Mouse (Mus musculus) stomach, postnatal 0 days (tissue): ENCODE measurements around the gene Tbata. TPM values are rescaled to one million over a fixed set of nuclear protein-coding genes. Genes with fewer than 3 reads are reported as not detected.

Source experiments
- ATAC-seq: fragments of 200-750 bp; cut with Nextera tagmentation; 2 replicates; pipeline ENCODE4 v1.8.0; 2017; ENCODE audit not compliant: low FRiP score, low TSS enrichment
- DNase-seq: peaks from one replicate; pipeline ENCODE4 v3.0.0-alpha.2; 2016; ENCODE audit warnings: low spot score
- H3K27ac ChIP-seq: fragments of 300-500 bp; sonication (generic); replicated peaks from 2 replicates; pipeline ENCODE4 v1.5.1; 2014; ENCODE audit warnings: mild to moderate bottlenecking, control low read depth
- H3K27me3 ChIP-seq: fragments of 300-500 bp; sonication (generic); 2 replicates; pipeline ENCODE4 v1.6.1; 2014; ENCODE audit warnings: low read length; ENCODE audit not compliant: control insufficient read depth, insufficient read depth
- H3K36me3 ChIP-seq: fragments of 300-500 bp; sonication (generic); 2 replicates; pipeline ENCODE4 v1.6.1; 2014; ENCODE audit warnings: low read length, mixed read lengths; ENCODE audit not compliant: control insufficient read depth, insufficient read depth
- H3K4me1 ChIP-seq: fragments of 300-500 bp; sonication (generic); replicated peaks from 2 replicates; pipeline ENCODE4 v1.6.1; 2014; ENCODE audit warnings: antibody characterized with exemption; ENCODE audit not compliant: control insufficient read depth, insufficient read depth
- H3K4me2 ChIP-seq: fragments of 300-500 bp; sonication (generic); replicated peaks from 2 replicates; pipeline ENCODE4 v1.6.1; 2014; ENCODE audit warnings: low read depth, mild to moderate bottlenecking, control low read depth, moderate library complexity
- H3K4me3 ChIP-seq: fragments of 300-500 bp; sonication (generic); 2 replicates; pipeline ENCODE4 v1.5.1; 2014; ENCODE audit warnings: low read depth, low read length, control low read depth
- H3K9ac ChIP-seq: fragments of 300-500 bp; sonication (generic); 2 replicates; pipeline ENCODE4 v1.6.1; 2014; ENCODE audit warnings: mild to moderate bottlenecking, low read length, control low read depth, mixed read lengths
- H3K9me3 ChIP-seq: fragments of 300-500 bp; sonication (generic); 2 replicates; pipeline ENCODE4 v1.6.1; 2016; ENCODE audit warnings: low read length; ENCODE audit not compliant: control insufficient read depth
- CTCF ChIP-seq: IDR thresholded peaks from 2 replicates; pipeline ENCODE4 v1.5.1; 2016; ENCODE audit warnings: antibody characterized with exemption, low read depth, mild to moderate bottlenecking, moderate library complexity
- EP300 ChIP-seq: optimal IDR thresholded peaks from 2 replicates; pipeline ENCODE3; 2016; ENCODE audit warnings: antibody characterized with exemption
- WGBS: fragments of 180-500 bp; shearing (Covaris S2); extraction: QIAGEN DNeasy Blood & Tissue Kit; methylation state at CpG from one replicate; pipeline ENCODE4 v1.1.7; 2014; 5-methylcytosine and 5-hydroxymethylcytosine counted together
- polyA plus RNA-seq: library from polyadenylated mRNA; unstranded; fragments of >200 nt; fragmentation: Nextera tagmentation; extraction: Ambion mirVana; gene quantifications from 2 replicates; pipeline ENCODE4 v1.2.1, GENCODE M21; 2015

Gene Tbata
- polyA plus RNA-seq, 1 experiment from 2014 or later, result 0.29 TPM

DNA sequence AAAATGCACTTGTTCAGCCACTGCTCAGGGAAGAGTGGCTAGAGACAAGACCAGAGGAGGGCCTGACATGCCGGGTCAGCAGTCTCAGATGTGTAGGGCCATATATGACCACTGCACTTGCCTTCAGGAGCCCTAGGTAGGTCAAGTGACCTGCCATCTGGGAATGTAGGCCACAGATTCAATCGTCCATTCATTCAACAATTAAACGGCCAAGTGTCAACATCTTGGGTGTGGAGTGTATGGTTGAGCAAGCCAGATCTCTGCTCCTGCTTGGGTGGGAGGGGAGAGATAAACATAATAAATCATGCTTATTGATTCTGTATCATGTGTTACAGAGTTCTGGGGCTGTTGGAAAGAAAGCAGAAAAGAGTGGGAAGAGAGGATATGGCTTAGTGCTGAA is 13.2 kb upstream of the Tbata start:
- ATAC-seq (peak; percentile 21; the same call in 1 of the 2 replicates), DNase-seq (no peak)
- no peak overlapping the region for H3K9ac ChIP-seq
- H3K27me3 ChIP-seq, result no peaks in the 10 kb centered on the region
- H3K4me3 ChIP-seq, result no peak overlapping the region
- H3K36me3 ChIP-seq, result no peaks in the 10 kb centered on the region
- no peaks in the 10 kb centered on the region for H3K4me1 ChIP-seq
- WGBS, result 55% methylated on average over 3 of the region's 3 CpGs
- no peak overlapping the region for H3K4me2 ChIP-seq
- TF ChIP-seq CTCF (no peak), EP300 (no peak)
- no peaks in the 10 kb centered on the region for H3K9me3 ChIP-seq
- no peak overlapping the region for H3K27ac ChIP-seq

DNA sequence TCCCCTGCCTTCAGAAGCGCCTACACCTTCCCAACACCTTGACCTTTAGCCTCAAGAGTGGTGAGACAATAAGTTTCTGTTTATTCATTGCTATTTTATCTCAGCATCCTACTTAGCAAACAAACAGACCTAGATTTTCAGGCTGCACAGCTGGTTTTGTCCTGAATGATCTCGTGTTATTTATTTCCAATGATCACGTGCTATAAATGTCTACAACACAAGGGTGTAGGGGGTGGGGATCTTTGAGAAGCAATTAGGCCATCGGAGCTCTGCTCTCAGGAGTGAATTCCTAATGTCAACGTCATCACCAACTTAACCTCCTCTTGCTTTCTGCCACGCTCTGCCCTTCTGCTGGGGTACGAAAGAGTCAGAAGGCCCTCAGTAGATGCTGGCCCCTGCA is 11.7 kb upstream of the Tbata start:
- Histone ChIP-seq H3K4me2 (no peak overlapping the region), H3K27me3 (no peaks in the 10 kb centered on the region), H3K4me3 (no peak overlapping the region), H3K9me3 (no peaks in the 10 kb centered on the region), H3K27ac (no peak overlapping the region), H3K4me1 (no peaks in the 10 kb centered on the region), H3K36me3 (no peaks in the 10 kb centered on the region), H3K9ac (no peak overlapping the region)
- ATAC-seq (peak; percentile 78), DNase-seq (no peak)
- no peak for TF ChIP-seq EP300
- WGBS, result 59% methylated on average over 7 of the region's 7 CpGs

DNA sequence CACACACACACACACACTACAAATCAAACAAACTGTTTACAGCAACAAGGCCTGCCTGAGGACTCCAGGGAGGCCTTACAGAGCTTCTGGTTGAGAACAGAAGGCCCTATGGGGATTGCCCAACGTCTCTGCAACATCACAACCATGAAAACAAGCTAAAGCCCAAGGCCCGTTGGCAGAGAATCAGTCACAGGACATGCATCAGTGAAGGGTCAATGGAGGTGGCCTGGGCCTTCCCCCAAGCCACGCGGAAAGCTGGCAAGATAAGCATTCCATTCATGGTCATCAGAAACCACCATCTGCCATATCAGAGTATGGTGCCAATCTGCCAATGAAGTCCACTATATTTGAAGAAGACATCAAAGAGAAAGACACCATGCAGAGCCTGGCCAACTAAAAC is 11.1 kb upstream of the Tbata start:
- 65% methylated on average over 4 of the region's 4 CpGs for WGBS
- H3K4me2 ChIP-seq, result no peak overlapping the region
- no peak for DNase-seq
- TF ChIP-seq EP300 (no peak), CTCF (no peak)
- H3K27me3 ChIP-seq, result no peaks in the 10 kb centered on the region
- H3K27ac ChIP-seq, result no peak overlapping the region
- no peak overlapping the region for H3K4me3 ChIP-seq
- H3K4me1 ChIP-seq, result no peaks in the 10 kb centered on the region
- H3K36me3 ChIP-seq, result no peaks in the 10 kb centered on the region
- H3K9me3 ChIP-seq, result no peaks in the 10 kb centered on the region
- no peak overlapping the region for H3K9ac ChIP-seq
- ATAC-seq, result no peak

DNA sequence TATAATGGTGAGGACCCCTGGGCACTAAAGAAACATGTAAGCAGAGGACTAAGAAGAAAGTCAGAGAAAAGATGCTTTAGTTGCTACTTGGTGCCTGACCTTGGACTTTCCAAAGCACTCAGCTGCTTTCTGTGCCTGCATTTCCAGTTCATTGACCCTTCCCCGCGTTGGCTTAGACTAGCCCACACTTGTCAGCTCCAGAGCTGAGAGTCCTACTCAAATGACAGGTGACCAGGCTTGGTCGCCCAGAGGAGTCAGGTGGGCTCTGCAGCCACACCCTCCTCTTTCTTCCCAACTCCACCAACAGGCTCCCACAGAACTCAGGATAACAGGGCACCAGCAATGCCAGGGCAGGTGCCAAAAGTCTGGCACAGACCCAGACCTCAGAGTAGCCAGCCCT is 9.4 kb upstream of the Tbata start:
- Histone ChIP-seq H3K9ac (no peak overlapping the region), H3K4me2 (no peak overlapping the region), H3K27me3 (no peaks in the 10 kb centered on the region), H3K36me3 (no peaks in the 10 kb centered on the region), H3K4me1 (no peaks in the 10 kb centered on the region), H3K27ac (no peak overlapping the region), H3K4me3 (no peak overlapping the region), H3K9me3 (no peaks in the 10 kb centered on the region)
- DNase-seq (no peak), ATAC-seq (no peak)
- 52% methylated on average over 3 of the region's 3 CpGs for WGBS
- TF ChIP-seq CTCF, result no peak

DNA sequence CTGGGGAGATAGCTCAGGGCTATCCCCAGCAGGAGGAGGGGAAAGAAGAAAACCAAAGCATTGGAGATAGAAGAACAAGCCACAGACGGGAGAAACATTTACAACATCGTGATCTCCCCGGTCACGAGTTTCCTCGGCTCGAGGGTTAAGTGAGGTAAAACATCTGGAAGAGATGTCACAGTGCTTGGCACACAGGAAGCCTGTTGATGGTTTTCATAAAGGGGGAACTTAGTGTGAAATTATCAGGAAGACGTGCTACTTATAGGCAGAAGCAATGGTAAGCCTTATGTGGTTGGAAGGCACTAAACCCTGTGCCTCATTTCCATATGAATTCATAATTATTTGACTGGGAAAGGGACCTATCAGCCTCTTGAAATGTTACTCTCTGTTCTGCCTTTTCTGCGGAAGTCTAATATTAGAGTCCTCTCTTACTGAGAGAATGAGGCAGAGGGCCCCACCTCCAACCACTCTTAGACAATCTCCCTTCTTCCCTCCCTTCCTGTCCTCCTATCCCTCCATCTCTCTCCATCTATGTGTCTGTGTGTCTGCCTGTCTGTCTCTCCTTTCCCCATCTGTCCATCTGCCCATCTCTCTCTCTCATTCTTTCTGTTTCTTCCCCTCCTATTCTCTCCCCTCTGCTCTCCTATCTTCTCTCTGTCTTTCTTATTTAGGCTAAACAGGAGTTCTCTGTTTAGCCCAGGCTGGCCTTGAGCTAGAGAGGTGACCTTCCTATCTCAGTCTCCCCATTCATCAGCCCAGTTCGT is 4.2 kb upstream of the Tbata start:
- no peak for ATAC-seq
- Histone ChIP-seq H3K27ac (no peak overlapping the region), H3K9me3 (no peaks in the 10 kb centered on the region), H3K9ac (no peak overlapping the region), H3K27me3 (no peaks in the 10 kb centered on the region), H3K4me2 (no peak overlapping the region), H3K4me1 (no peaks in the 10 kb centered on the region), H3K36me3 (no peaks in the 10 kb centered on the region), H3K4me3 (no peak overlapping the region)
- no peak for DNase-seq
- TF ChIP-seq EP300, result no peak
- TF ChIP-seq CTCF, result no peak
- 46% methylated on average over 9 of the region's 9 CpGs for WGBS

DNA sequence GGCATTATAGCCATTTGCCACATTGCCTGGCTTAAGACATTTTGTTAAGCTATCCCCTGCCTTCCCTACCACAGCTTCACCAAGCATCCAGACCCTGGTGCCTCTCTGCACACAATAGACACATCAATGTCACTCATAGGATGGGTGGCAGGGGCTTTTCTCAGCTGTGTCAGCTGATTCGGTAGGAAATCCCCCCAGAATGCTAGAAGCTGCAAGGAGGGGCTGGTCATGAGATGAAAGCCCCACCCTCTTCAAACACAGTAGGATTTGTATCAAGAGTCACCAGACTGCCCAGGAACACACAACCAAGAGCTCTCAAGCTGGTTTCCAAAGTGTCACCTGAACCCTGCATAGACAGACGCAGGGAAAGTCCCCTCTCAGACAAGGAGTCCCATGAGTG is 3.4 kb upstream of the Tbata start:
- DNase-seq (no peak), ATAC-seq (no peak)
- Histone ChIP-seq H3K27ac (no peak overlapping the region), H3K4me1 (no peaks in the 10 kb centered on the region), H3K27me3 (no peaks in the 10 kb centered on the region), H3K36me3 (no peaks in the 10 kb centered on the region), H3K9ac (no peak overlapping the region), H3K9me3 (no peaks in the 10 kb centered on the region), H3K4me3 (no peak overlapping the region), H3K4me2 (no peak overlapping the region)
- 58% methylated on average over 2 of the region's 2 CpGs for WGBS
- TF ChIP-seq CTCF (no peak), EP300 (no peak)
